Mouse (Mus musculus) kidney, postnatal 25 days (tissue): ENCODE results near the gene Gm11111.

Experiments
- DNase-seq, 2 experiments: peaks; one replicate each; pipeline ENCODE4 v3.0.0; 2021; ENCODE audit warnings: mixed read lengths in 2 of 2

Gene Gm11111

DNA sequence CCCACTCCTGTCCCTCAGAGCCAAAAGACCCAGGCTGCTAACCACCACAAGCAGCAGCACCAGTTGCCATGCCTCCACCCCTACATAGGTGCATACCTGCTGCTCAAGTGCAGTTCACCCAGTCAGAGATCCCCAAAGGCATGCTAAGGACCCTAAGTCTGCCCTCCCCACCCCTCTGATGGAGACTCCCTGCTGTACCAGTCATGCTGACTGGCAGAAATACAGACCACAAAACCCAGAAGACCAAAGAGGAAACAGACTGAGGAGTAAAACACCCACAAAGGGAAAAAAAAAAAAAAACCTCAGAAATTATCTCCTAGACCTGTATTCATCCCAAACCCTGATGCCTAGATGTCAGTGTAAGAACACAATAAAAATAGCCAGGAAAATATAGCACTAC, 33.4 kb downstream of the Gm11111 start:
- DNase-seq = no peak
